Mouse (Mus musculus): ENCODE measurements around the gene Pcare.
"Not testable (repeated sequence)": the region's sequence is repeated elsewhere in the genome, so short reads cannot be mapped to it uniquely, and the experiment has no call there.

Gene Pcare

GRCm38 (mm10) chr17:71752831-71753230 lies at the start of gene Pcare:
TSS of gene Pcare (minus strand) at chr17:71752894.
- DNase-seq (ENCODE audit: low read depth), result no peak

- DNase-seq (ENCODE audit: low read depth), result peak; percentile 85
These were observed 43.0 kb upstream of the Pcare start for GRCm38 (mm10) chr17:71795521-71796205.

GRCm38 (mm10) chr17:71791622-71792021 lies 38.9 kb upstream of the Pcare start:
- no peak for DNase-seq (ENCODE audit: low read depth)

- no peak for DNase-seq (ENCODE audit: low read depth)
These were observed 38.4 kb upstream of the Pcare start for GRCm38 (mm10) chr17:71791109-71791508.

- no peak for DNase-seq (ENCODE audit: low read depth)
These were observed 33.8 kb upstream of the Pcare start for GRCm38 (mm10) chr17:71786456-71786855.

GRCm38 (mm10) chr17:71783366-71783735 lies 30.7 kb upstream of the Pcare start:
- DNase-seq (ENCODE audit: low read depth), result no peak

GRCm38 (mm10) chr17:71782699-71783365 lies 30.1 kb upstream of the Pcare start:
- DNase-seq (ENCODE audit: low read depth), result no peak

GRCm38 (mm10) chr17:71782242-71782698 lies 29.6 kb upstream of the Pcare start:
- DNase-seq (ENCODE audit: low read depth), result no peak

GRCm38 (mm10) chr17:71780945-71781344 lies 28.3 kb upstream of the Pcare start:
- DNase-seq (ENCODE audit: low read depth), result peak; percentile 68

- DNase-seq (ENCODE audit: low read depth), result no peak
These were observed 27.8 kb upstream of the Pcare start for GRCm38 (mm10) chr17:71780490-71780889.

- no peak for DNase-seq (ENCODE audit: low read depth)
These were observed 26.0 kb upstream of the Pcare start for GRCm38 (mm10) chr17:71778696-71779095.

GRCm38 (mm10) chr17:71775279-71775678 lies 22.6 kb upstream of the Pcare start:
- DNase-seq (ENCODE audit: low read depth), result no peak

- no peak for DNase-seq (ENCODE audit: low read depth)
These were observed 21.5 kb upstream of the Pcare start for GRCm38 (mm10) chr17:71774173-71774572.

- DNase-seq (ENCODE audit: low read depth), result no peak
These were observed 18.0 kb upstream of the Pcare start for GRCm38 (mm10) chr17:71770696-71771095.

- no peak for DNase-seq (ENCODE audit: low read depth)
These were observed 16.9 kb upstream of the Pcare start for GRCm38 (mm10) chr17:71769564-71769963.

GRCm38 (mm10) chr17:71768173-71768572 lies 15.5 kb upstream of the Pcare start, which contains the start of gene Clip4:
TSS of gene Clip4 (plus strand) at chr17:71768473.
- not testable (repeated sequence) for DNase-seq (ENCODE audit: low read depth)

- no peak for DNase-seq (ENCODE audit: low read depth)
These were observed 7.8 kb upstream of the Pcare start for GRCm38 (mm10) chr17:71760536-71760935.

GRCm38 (mm10) chr17:71749616-71750168 lies 3.0 kb downstream of the Pcare start:
- no peak for DNase-seq (ENCODE audit: low read depth)

GRCm38 (mm10) chr17:71747561-71747960 lies 5.1 kb downstream of the Pcare start:
- no peak for DNase-seq (ENCODE audit: low read depth)

GRCm38 (mm10) chr17:71746114-71746513 lies 6.6 kb downstream of the Pcare start:
- DNase-seq (ENCODE audit: low read depth), result no peak

- peak; percentile 56 for DNase-seq (ENCODE audit: low read depth)
These were observed 9.8 kb downstream of the Pcare start for GRCm38 (mm10) chr17:71742935-71743334.

GRCm38 (mm10) chr17:71742156-71742555 lies 10.5 kb downstream of the Pcare start:
- DNase-seq (ENCODE audit: low read depth), result peak; percentile 33

GRCm38 (mm10) chr17:71736442-71736841 lies 16.3 kb downstream of the Pcare start:
- DNase-seq (ENCODE audit: low read depth), result no peak
